Mouse (Mus musculus): ENCODE measurements at regions not wholly inside any gene's neighbourhood (a gene's known extent, or its start where the extent isn't known, plus 50 kb on each side); places are given as distances from the start of the nearest gene placed in this dataset.

- no peaks in the 10 kb centered on the region for H3K79me2 ChIP-seq (ENCODE audit: control insufficient read depth, insufficient read depth, low read length, poor library complexity)
- no peaks in the 10 kb centered on the region for H3K9me3 ChIP-seq (replicated peaks; ENCODE audit: insufficient read depth, low read length)
- DNase-seq (ENCODE audit: low read depth, low spot score): no peak
- no peak for TF ChIP-seq SIN3A (IDR thresholded peaks at IDR 0.05; ENCODE audit: low read length)
- TF ChIP-seq BHLHE40 (IDR thresholded peaks at IDR 0.05; ENCODE audit: borderline replicate concordance, low read depth, low read length): no peak
- TF ChIP-seq TAL1 (IDR thresholded peaks at IDR 0.05; ENCODE audit: low read length): no peak
- TF ChIP-seq TBP (IDR thresholded peaks at IDR 0.05; ENCODE audit: low read depth, low read length): no peak
- TF ChIP-seq MAZ (IDR thresholded peaks at IDR 0.05; ENCODE audit: low read depth, low read length): no peak
- TF ChIP-seq MEF2A (IDR thresholded peaks at IDR 0.05; ENCODE audit: extremely low read depth, insufficient replicate concordance, low read depth, low read length, poor library complexity, severe bottlenecking): no peak
- TF ChIP-seq ZKSCAN1 (IDR thresholded peaks at IDR 0.05; ENCODE audit: low read depth, low read length): no peak
- TF ChIP-seq ZNF384 (IDR thresholded peaks at IDR 0.05; ENCODE audit: low read depth, low read length): no peak
- no peak for TF ChIP-seq KAT2A (conservative IDR thresholded peaks at IDR 0.05; ENCODE audit: low read depth, low read length)
- TF ChIP-seq ZMIZ1 (IDR thresholded peaks at IDR 0.05; ENCODE audit: low read depth, low read length): no peak
- no peak for TF ChIP-seq TCF12 (IDR thresholded peaks at IDR 0.05; ENCODE audit: low read depth, low read length)
- no peak for TF ChIP-seq MAFK (IDR thresholded peaks at IDR 0.05; ENCODE audit: borderline replicate concordance, low read depth, low read length)
- no peak for TF ChIP-seq USF2 (IDR thresholded peaks at IDR 0.05; ENCODE audit: borderline replicate concordance in 1 of 2, insufficient read depth in 1 of 2, low read depth in 1 of 2, low read length in 2 of 2)
- no peak for TF ChIP-seq MYB (IDR thresholded peaks at IDR 0.05; ENCODE audit: low read depth, low read length)
- no peak for TF ChIP-seq ELF1 (IDR thresholded peaks at IDR 0.05; ENCODE audit: low read depth, low read length)
- H3K27ac ChIP-seq (ENCODE audit: control insufficient read depth, low read depth, low read length): no peak overlapping the region
- no peaks in the 10 kb centered on the region for H3K27me3 ChIP-seq (ENCODE audit: control insufficient read depth in 1 of 2, insufficient read depth in 2 of 2, low read length in 2 of 2)
- no peaks in the 10 kb centered on the region for H3K4me1 ChIP-seq (ENCODE audit: control insufficient read depth in 1 of 2, insufficient read depth in 2 of 2, low read length in 2 of 2)
- no peaks in the 10 kb centered on the region for H3K36me3 ChIP-seq (ENCODE audit: control insufficient read depth in 1 of 2, insufficient read depth in 2 of 2, low read length in 2 of 2)
- H3K4me3 ChIP-seq (ENCODE audit: control insufficient read depth in 1 of 2, insufficient read depth in 1 of 2, low read depth in 2 of 2, low read length in 2 of 2): no peak overlapping the region
- no peak overlapping the region for H3K9ac ChIP-seq (ENCODE audit: control insufficient read depth, low read depth, low read length, poor library complexity, severe bottlenecking)
Observed at GRCm38 (mm10) chr8:114004436-114004835, 128.9 kb upstream of the Nudt7 start.

GRCm38 (mm10) chr8:114006587-114006986, 126.8 kb upstream of the Nudt7 start:
- no peak overlapping the region for H3K4me3 ChIP-seq (ENCODE audit: control insufficient read depth in 1 of 2, insufficient read depth in 1 of 2, low read depth in 2 of 2, low read length in 2 of 2)
- TF ChIP-seq ZNF384 (IDR thresholded peaks at IDR 0.05; ENCODE audit: low read depth, low read length): no peak
- no peak for TF ChIP-seq ZMIZ1 (IDR thresholded peaks at IDR 0.05; ENCODE audit: low read depth, low read length)
- no peak for TF ChIP-seq MYC (IDR thresholded peaks at IDR 0.05; ENCODE audit: low read depth, low read length)
- TF ChIP-seq MAX (IDR thresholded peaks at IDR 0.05; ENCODE audit: low read length): no peak
- no peak for TF ChIP-seq ELF1 (IDR thresholded peaks at IDR 0.05; ENCODE audit: low read depth, low read length)
- no peak for TF ChIP-seq GABPA (IDR thresholded peaks at IDR 0.05; ENCODE audit: low read depth, low read length)
- TF ChIP-seq POLR2AphosphoS2 (IDR thresholded peaks at IDR 0.05; ENCODE audit: low read length): no peak
- no peak for TF ChIP-seq MAZ (IDR thresholded peaks at IDR 0.05; ENCODE audit: low read depth, low read length)
- no peak for TF ChIP-seq SMC3 (IDR thresholded peaks at IDR 0.05; ENCODE audit: low read depth, low read length)
- no peak for TF ChIP-seq TCF12 (IDR thresholded peaks at IDR 0.05; ENCODE audit: low read depth, low read length)
- TF ChIP-seq RAD21 (IDR thresholded peaks at IDR 0.05; ENCODE audit: low read depth, low read length): no peak
- no peak for DNase-seq (ENCODE audit: low read depth, low spot score)
- no peaks in the 10 kb centered on the region for H3K27me3 ChIP-seq (ENCODE audit: control insufficient read depth in 1 of 2, insufficient read depth in 2 of 2, low read length in 2 of 2)
- no peaks in the 10 kb centered on the region for H3K4me1 ChIP-seq (ENCODE audit: control insufficient read depth in 1 of 2, insufficient read depth in 2 of 2, low read length in 2 of 2)
- no peaks in the 10 kb centered on the region for H3K36me3 ChIP-seq (ENCODE audit: control insufficient read depth in 1 of 2, insufficient read depth in 2 of 2, low read length in 2 of 2)
- no peak overlapping the region for H3K9ac ChIP-seq (ENCODE audit: control insufficient read depth, low read depth, low read length, poor library complexity, severe bottlenecking)
- no peaks in the 10 kb centered on the region for H3K9me3 ChIP-seq (replicated peaks; ENCODE audit: insufficient read depth, low read length)
- H3K27ac ChIP-seq (ENCODE audit: control insufficient read depth, low read depth, low read length): no peak overlapping the region
- no peaks in the 10 kb centered on the region for H3K79me2 ChIP-seq (ENCODE audit: control insufficient read depth, insufficient read depth, low read length, poor library complexity)

Data from MEL (cell line).